In the genomic region with DNA sequence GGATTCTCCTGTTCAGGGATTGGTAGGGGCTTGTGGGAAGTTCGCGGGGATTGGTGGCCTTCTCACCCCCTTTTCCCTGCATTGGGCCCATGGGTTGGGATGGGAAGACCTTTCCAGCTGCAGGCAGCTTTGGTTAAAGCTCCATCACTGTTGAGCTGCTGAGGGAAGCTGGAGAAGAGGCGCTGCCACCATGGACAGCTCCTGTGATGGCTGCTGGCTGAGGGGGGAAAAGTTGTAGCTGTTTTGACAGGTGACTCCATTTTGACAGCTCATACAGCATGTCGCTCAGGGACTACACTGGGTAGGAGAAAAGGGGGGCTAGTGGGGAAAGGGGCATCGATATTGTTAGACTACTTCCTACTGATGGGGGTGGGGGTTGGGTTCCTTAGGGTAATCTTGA, we compare ENCODE assay signal across 16 mouse cellular contexts. TPM values are rescaled to one million over a fixed set of nuclear protein-coding genes. Genes with fewer than 3 reads are reported as not detected.
DNase-seq lines count a peak whose midpoint lies in the region.
"Had no signal": no experiment of that assay in that cellular context is flagged by ENCODE, and none has a peak within 500 bp of the region (broad histone marks: within the 10 kb centered on the region; RNA-seq: fewer than 3 reads in every experiment).

No protein-coding gene starts in this region.

- H3K9me3 ChIP-seq in limb, embryonic 10.5 days (replicated peaks), result no peaks in the 10 kb centered on the region
- H3K9me3 ChIP-seq: intestine, embryonic 15.5 days; liver, embryonic 12.5 days had no signal

- H3K4me3 ChIP-seq in limb, embryonic 10.5 days, result no peak overlapping the region
- H3K4me3 ChIP-seq: intestine, embryonic 15.5 days; layer of hippocampus, adult 2 months; liver, embryonic 12.5 days had no signal

- no peaks in the 10 kb centered on the region for H3K36me3 ChIP-seq in limb, embryonic 10.5 days
- H3K36me3 ChIP-seq: intestine, embryonic 15.5 days; liver, embryonic 12.5 days had no signal

- WGBS in limb, embryonic 10.5 days, result 40% methylated on average over 5 of the region's 5 CpGs

- H3K27me3 ChIP-seq in limb, embryonic 10.5 days (ENCODE audit: low read depth, poor library complexity, severe bottlenecking), result no peaks in the 10 kb centered on the region
- H3K27me3 ChIP-seq: intestine, embryonic 15.5 days; liver, embryonic 12.5 days had no signal

- H3K27ac ChIP-seq in limb, embryonic 10.5 days, result no peak overlapping the region
- H3K27ac ChIP-seq: intestine, embryonic 15.5 days; layer of hippocampus, adult 2 months; liver, embryonic 12.5 days; macrophage had no signal

- H3K4me1 ChIP-seq in limb, embryonic 10.5 days, result no peaks in the 10 kb centered on the region
- H3K4me1 ChIP-seq: intestine, embryonic 15.5 days; liver, embryonic 12.5 days had no signal

- peak; percentile 23 for DNase-seq in adrenal gland, postnatal 14 days
- DNase-seq in adrenal gland, adult 18-20 months (ENCODE audit: low spot score in 2 of 2), result no peak
- peak; percentile 6 for DNase-seq in lung, postnatal 10 days
- DNase-seq in lung, postnatal 36 days, result no peak
- DNase-seq in WW6 (ENCODE audit: low read depth, low spot score), result peak; percentile 7
- DNase-seq in limb, embryonic 10.5 days (ENCODE audit: low spot score), result peak; percentile 61
- no peak for DNase-seq in frontal cortex, postnatal 14 days (ENCODE audit: low spot score in 2 of 2)
- no peak for DNase-seq in T-cell, adult 2 months (ENCODE audit: low spot score)
- DNase-seq: spleen, adult 18-20 months had no signal

RNA-seq across cellular contexts. Expression of a gene that starts 3.0 kb away (rescaled TPM):
- not detected in 2 replicates for total RNA-seq in adrenal gland, postnatal 14 days (2021)
- not detected for total RNA-seq in adrenal gland, adult 18-20 months (2021)
- polyA plus RNA-seq in limb, embryonic 10.5 days (2016; fragmentation: Nextera tagmentation; extraction: Ambion mirVana), result not detected in 2 replicates
- total RNA-seq: adrenal gland, postnatal 36 days; heart, adult 8-10 months; heart, postnatal 14 days had no signal
- polyA plus RNA-seq: intestine, embryonic 15.5 days; liver, embryonic 12.5 days; macrophage had no signal

RNA-seq across cellular contexts. Expression of a gene that starts 15.4 kb away (rescaled TPM):
- 5.3 and 5.4 TPM in 2 replicates for total RNA-seq in adrenal gland, postnatal 14 days (2021)
- total RNA-seq in adrenal gland, adult 18-20 months (2021), result 10 to 100 TPM in 1 of 2 experiments, 1 to 10 TPM in 1; 6.5 to 14.9 TPM
- polyA plus RNA-seq in limb, embryonic 10.5 days (2016; fragmentation: Nextera tagmentation; extraction: Ambion mirVana), result 0.30 and 0.35 TPM in 2 replicates
- polyA plus RNA-seq: intestine, embryonic 15.5 days; macrophage had no signal

Comparison
In these comparisons a context has a peak if more than half of its experiments do, and no peak if none do; other contexts are left out.
1. DNase-seq: peak in adrenal gland, postnatal 14 days (single experiment), lung, postnatal 10 days (single experiment), WW6 (single experiment) and limb, embryonic 10.5 days (single experiment); none in adrenal gland, adult 18-20 months (0 of 2), lung, postnatal 36 days (single experiment), frontal cortex, postnatal 14 days (0 of 2) and T-cell, adult 2 months (single experiment).